Mouse (Mus musculus) intestine, postnatal 0 days (tissue): ENCODE measurements around the gene Gm35549. TPM values are rescaled to one million over a fixed set of nuclear protein-coding genes. Genes with fewer than 3 reads are reported as not detected.
"Not testable (repeated sequence)": the region's sequence is repeated elsewhere in the genome, so short reads cannot be mapped to it uniquely, and the experiment has no call there.

Source experiments
- ATAC-seq: fragments of 200-750 bp; cut with Nextera tagmentation; 2 replicates; pipeline ENCODE4 v1.8.0; 2017; ENCODE audit warnings: mild to moderate bottlenecking, moderate TSS enrichment, moderate library complexity
- H3K27ac ChIP-seq: fragments of 300-500 bp; sonication (generic); 2 replicates; pipeline ENCODE4 v1.5.1; 2014; ENCODE audit warnings: mild to moderate bottlenecking, low read depth, low read length, moderate library complexity
- H3K27me3 ChIP-seq: fragments of 300-500 bp; sonication (generic); replicated peaks from 2 replicates; pipeline ENCODE4 v1.6.1; 2014; ENCODE audit warnings: low read length, mixed read lengths; ENCODE audit not compliant: control insufficient read depth, insufficient read depth
- H3K36me3 ChIP-seq: fragments of 300-500 bp; sonication (generic); 2 replicates; pipeline ENCODE4 v1.6.1; 2014; ENCODE audit warnings: mild to moderate bottlenecking, moderate library complexity; ENCODE audit not compliant: control insufficient read depth, insufficient read depth
- H3K4me1 ChIP-seq: fragments of 300-500 bp; sonication (generic); replicated peaks from 2 replicates; pipeline ENCODE4 v1.6.1; 2014; ENCODE audit warnings: antibody characterized with exemption, low read length, mixed read lengths; ENCODE audit not compliant: control insufficient read depth, insufficient read depth
- H3K4me2 ChIP-seq: fragments of 300-500 bp; sonication (generic); replicated peaks from 2 replicates; pipeline ENCODE4 v1.6.1; 2014; ENCODE audit warnings: low read depth, mild to moderate bottlenecking, moderate library complexity
- H3K4me3 ChIP-seq: fragments of 300-500 bp; sonication (generic); 2 replicates; pipeline ENCODE4 v1.5.1; 2014; ENCODE audit warnings: low read depth, low read length
- H3K9ac ChIP-seq: fragments of 300-500 bp; sonication (generic); 2 replicates; pipeline ENCODE4 v1.6.1; 2014; ENCODE audit warnings: mild to moderate bottlenecking, low read depth, low read length
- H3K9me3 ChIP-seq: fragments of 300-500 bp; sonication (generic); 2 replicates; pipeline ENCODE4 v1.6.1; 2016; ENCODE audit warnings: mixed run types; ENCODE audit not compliant: control insufficient read depth
- CTCF ChIP-seq: sonication (generic); IDR thresholded peaks from 2 replicates; pipeline ENCODE4 v1.5.1; 2016; ENCODE audit warnings: low read depth, mild to moderate bottlenecking, control low read depth, antibody characterized with exemption, moderate library complexity
- WGBS: fragments of 180-500 bp; shearing (Covaris S2); extraction: QIAGEN DNeasy Blood & Tissue Kit; methylation state at CpG from one replicate; pipeline ENCODE4 v1.1.7; 2014; 5-methylcytosine and 5-hydroxymethylcytosine counted together
- polyA plus RNA-seq: library from polyadenylated mRNA; unstranded; fragments of >200 nt; fragmentation: Nextera tagmentation; extraction: Ambion mirVana; gene quantifications from 2 replicates; pipeline ENCODE4 v1.2.1, GENCODE M21; 2015

Gm35549 gene
- polyA plus RNA-seq, 1 experiment from 2014 or later, result not detected

DNA sequence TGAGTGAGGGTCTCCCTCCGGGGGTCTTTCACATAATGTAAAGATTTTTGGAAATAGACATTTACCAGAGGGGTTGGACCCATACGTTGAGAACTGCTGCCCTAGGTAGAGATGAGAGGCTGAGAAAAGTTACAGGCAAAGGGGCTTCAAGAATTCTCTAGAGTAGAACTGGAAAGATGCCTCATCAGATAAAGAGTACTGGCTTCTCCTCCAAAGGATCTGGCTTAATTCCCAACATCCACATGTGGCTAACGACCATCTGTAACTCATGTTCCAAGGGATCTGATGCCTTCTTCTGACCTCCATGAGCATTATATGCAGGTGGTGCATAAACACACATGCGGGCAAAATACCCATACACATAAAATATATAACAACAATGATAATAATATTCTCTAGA, 11.8 kb upstream of the Gm35549 start:
- no peaks in the 10 kb centered on the region for H3K27me3 ChIP-seq
- WGBS, result 96% methylated on average over 4 of the region's 4 CpGs
- peaks cover 27% of the 10 kb centered on the region for H3K9me3 ChIP-seq
- no peak overlapping the region for H3K4me3 ChIP-seq
- no peak for TF ChIP-seq CTCF
- ATAC-seq, result no peak
- no peak overlapping the region for H3K27ac ChIP-seq
- H3K4me2 ChIP-seq, result no peak overlapping the region
- no peaks in the 10 kb centered on the region for H3K4me1 ChIP-seq
- H3K9ac ChIP-seq, result no peak overlapping the region
- peaks cover 91% of the 10 kb centered on the region for H3K36me3 ChIP-seq

DNA sequence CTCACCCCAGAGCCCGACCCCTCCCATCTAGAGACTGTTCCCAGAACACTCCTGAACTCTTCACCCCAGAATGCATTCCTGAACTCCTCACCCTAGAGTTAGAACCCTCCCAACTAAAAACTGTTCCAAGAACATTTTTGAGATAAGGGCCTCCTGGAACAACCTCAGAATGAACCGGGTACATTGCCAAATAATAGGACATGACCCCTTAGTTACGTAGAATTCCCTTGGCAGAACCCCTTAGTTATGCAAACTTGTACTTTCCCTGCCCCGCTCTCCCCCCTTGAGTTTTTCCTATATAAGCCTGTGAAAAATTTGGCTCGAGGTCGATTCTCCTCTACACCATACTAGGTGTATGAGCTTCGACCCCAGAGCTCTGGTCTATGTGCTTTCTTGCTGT, 11.3 kb upstream of the Gm35549 start:
- not testable (repeated sequence) for H3K4me3 ChIP-seq, H3K4me2 ChIP-seq, ATAC-seq, H3K4me1 ChIP-seq, H3K27ac ChIP-seq, H3K9ac ChIP-seq, H3K27me3 ChIP-seq
- Histone ChIP-seq H3K36me3 (peaks cover 89% of the 10 kb centered on the region), H3K9me3 (peaks cover 22% of the 10 kb centered on the region)
- 90% methylated on average over 2 of the region's 7 CpGs for WGBS

DNA sequence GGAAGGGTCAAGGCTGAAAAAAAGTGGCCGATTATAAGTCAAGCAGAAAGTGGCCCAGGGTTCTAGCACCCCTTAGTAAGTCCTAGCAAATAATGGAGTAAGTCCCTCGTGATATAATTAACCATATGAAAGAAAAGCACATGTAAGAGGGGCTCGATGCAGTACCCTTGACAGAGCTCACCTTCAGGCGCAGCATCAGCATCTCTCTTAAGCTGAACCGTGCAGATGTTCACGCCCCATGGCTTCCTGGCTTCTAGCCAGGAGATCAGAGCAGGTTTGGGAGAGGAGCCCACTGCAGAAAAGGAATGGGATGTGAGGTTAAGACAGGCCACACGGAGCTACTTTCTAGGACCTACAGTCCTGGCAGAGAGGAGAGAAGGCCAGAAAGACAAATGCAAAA, 10.7 kb upstream of the Gm35549 start:
- H3K9ac ChIP-seq, result no peak overlapping the region
- H3K27me3 ChIP-seq, result no peaks in the 10 kb centered on the region
- 93% methylated on average over 7 of the region's 7 CpGs for WGBS
- no peak overlapping the region for H3K27ac ChIP-seq
- no peaks in the 10 kb centered on the region for H3K4me1 ChIP-seq
- TF ChIP-seq CTCF, result no peak
- no peak overlapping the region for H3K4me3 ChIP-seq
- peaks cover 87% of the 10 kb centered on the region for H3K36me3 ChIP-seq
- H3K4me2 ChIP-seq, result no peak overlapping the region
- peaks cover 16% of the 10 kb centered on the region; the same call in 1 of the 2 replicates for H3K9me3 ChIP-seq
- no peak for ATAC-seq

DNA sequence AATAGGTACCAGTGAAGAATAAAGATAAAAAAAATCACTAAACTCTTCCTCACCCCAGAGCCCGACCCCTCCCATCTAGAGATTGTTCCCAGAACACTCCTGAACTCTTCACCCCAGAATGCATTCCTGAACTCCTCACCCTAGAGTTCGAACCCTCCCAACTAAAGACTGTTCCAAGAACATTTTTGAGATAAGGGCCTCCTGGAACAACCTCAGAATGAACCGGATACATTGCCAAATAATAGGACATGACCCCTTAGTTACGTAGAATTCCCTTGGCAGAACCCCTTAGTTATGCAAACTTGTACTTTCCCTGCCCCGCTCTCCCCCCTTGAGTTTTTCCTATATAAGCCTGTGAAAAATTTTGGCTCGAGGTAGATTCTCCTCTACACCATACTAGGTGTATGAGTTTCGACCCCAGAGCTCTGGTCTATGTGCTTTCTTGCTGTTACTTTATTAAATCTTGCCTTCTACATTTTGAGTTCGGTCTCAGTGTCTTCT, 4.0 kb upstream of the Gm35549 start:
- H3K36me3 ChIP-seq, result peaks cover 35% of the 10 kb centered on the region
- not testable (repeated sequence) for ATAC-seq, H3K9ac ChIP-seq, H3K4me1 ChIP-seq, H3K4me3 ChIP-seq, H3K27ac ChIP-seq, H3K4me2 ChIP-seq, H3K9me3 ChIP-seq, H3K27me3 ChIP-seq
- 87% methylated on average over 4 of the region's 8 CpGs for WGBS

DNA sequence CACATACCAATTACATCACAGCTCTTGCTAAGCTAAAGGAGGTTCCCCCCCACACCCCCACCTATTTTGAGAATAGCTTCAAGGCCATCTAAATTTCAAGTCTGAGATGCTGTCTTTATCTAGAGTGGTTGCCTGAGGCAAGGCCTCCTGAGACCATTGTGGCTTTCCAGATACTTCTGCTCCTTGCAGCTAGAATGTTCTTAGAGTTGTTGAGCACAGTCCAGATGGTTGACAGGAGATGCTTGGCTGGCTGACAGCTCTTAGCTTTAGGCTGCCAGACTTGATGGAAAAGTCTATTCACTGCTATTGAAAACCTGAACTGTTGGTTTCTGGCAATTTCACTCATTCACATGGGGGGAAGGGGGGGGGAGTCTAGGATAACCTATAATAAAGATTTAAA, 2.3 kb upstream of the Gm35549 start:
- Histone ChIP-seq H3K4me3 (no peak overlapping the region), H3K4me2 (no peak overlapping the region), H3K27ac (no peak overlapping the region), H3K4me1 (no peaks in the 10 kb centered on the region), H3K36me3 (peaks cover 21% of the 10 kb centered on the region), H3K9ac (no peak overlapping the region), H3K27me3 (no peaks in the 10 kb centered on the region), H3K9me3 (0 out of 2 replicates have a peak, but pooled peaks cover 3% of the 10 kb centered on the region)
- no peak for ATAC-seq
- TF ChIP-seq CTCF, result no peak

DNA sequence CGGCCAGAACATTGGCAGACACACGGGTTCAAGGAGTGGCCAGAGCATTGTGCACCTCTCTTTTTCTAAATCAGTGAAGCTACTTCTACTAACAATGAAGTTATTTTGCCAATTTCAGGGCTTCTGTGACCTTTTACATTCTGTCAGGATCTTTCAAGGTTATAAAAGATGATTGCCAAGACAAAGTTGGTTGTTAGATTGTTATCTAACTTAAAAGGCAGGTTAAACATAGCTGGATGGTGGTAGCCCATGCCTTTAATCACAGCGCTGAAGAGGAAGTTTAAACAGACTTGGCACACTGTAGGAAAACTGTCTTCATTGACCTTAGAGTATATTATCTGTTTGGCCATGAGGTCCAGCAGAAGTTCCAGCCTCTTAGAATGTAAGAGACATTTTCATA, 1.8 kb upstream of the Gm35549 start:
- no peak for ATAC-seq
- H3K36me3 ChIP-seq, result peaks cover 16% of the 10 kb centered on the region; the same call in 1 of the 2 replicates
- H3K9me3 ChIP-seq, result 0 out of 2 replicates have a peak, but pooled peaks cover 3% of the 10 kb centered on the region
- no peak overlapping the region for H3K27ac ChIP-seq
- H3K4me2 ChIP-seq, result no peak overlapping the region
- H3K4me1 ChIP-seq, result no peaks in the 10 kb centered on the region
- H3K27me3 ChIP-seq, result no peaks in the 10 kb centered on the region
- H3K9ac ChIP-seq, result no peak overlapping the region
- TF ChIP-seq CTCF, result no peak
- 61% methylated on average over 3 of the region's 3 CpGs for WGBS
- no peak overlapping the region for H3K4me3 ChIP-seq

DNA sequence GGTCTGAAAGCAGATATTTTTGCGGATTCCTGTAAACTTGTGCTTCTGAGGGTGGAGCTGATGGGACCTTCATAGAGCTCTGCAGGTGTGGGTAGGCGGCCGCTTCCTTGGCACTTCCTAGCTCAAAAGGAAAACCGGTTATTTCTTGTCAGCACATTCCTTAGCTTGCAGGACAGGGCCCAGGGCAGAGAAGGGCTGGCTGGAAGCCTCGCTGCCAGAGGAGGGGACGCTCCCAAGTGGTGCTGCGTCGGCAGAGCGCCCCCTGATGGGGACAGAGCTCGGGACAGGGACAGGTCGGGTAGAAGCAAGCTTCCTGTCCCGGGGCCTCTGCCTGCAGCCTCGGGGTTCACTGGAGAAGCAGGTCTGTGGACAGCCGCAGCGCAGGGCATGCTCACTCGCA, 6.2 kb downstream of the Gm35549 start:
- TF ChIP-seq CTCF, result peak; percentile 73
- H3K9me3 ChIP-seq, result no peaks in the 10 kb centered on the region
- peak overlapping the region; percentile 24; the same call in 1 of the 2 replicates for H3K4me2 ChIP-seq
- no peak overlapping the region for H3K27ac ChIP-seq
- no peaks in the 10 kb centered on the region for H3K27me3 ChIP-seq
- H3K4me1 ChIP-seq, result no peaks in the 10 kb centered on the region
- peaks cover 5% of the 10 kb centered on the region; the same call in 1 of the 2 replicates for H3K36me3 ChIP-seq
- 36% methylated on average over 16 of the region's 16 CpGs for WGBS
- H3K4me3 ChIP-seq, result no peak overlapping the region
- ATAC-seq, result 0 out of 2 replicates have a peak, but pooled peaks have one; percentile 41
- no peak overlapping the region for H3K9ac ChIP-seq
